Mouse (Mus musculus) ES-E14 (cell line): ENCODE measurements at regions not wholly inside any gene's neighbourhood (a gene's known extent, or its start where the extent isn't known, plus 50 kb on each side); places are given as distances from the start of the nearest gene placed in this dataset.

Experiments used
- DNase-seq: peaks from one replicate; pipeline ENCODE4 v3.0.0-alpha.2; 2013; ENCODE audit warnings: low read depth, low spot score
- H3K27ac ChIP-seq: 2 replicates; pipeline ENCODE4 v1.5.1; 2012; ENCODE audit warnings: low read depth, mild to moderate bottlenecking, low read length, moderate library complexity, mixed read lengths; ENCODE audit not compliant: poor library complexity, insufficient read depth, severe bottlenecking
- H3K36me3 ChIP-seq: 2 replicates; pipeline ENCODE4 v1.6.1; 2012; ENCODE audit warnings: mild to moderate bottlenecking, low read length, moderate library complexity, mixed read lengths; ENCODE audit not compliant: control insufficient read depth, poor library complexity, insufficient read depth, severe bottlenecking
- H3K4me1 ChIP-seq, 2 experiments: fragments of 150-350 bp in 1 of 2; sonication (generic) in 1 of 2; 2 replicates each; pipeline ENCODE4 v1.6.1; 2012; ENCODE audit warnings: low read length in 2 of 2, mild to moderate bottlenecking in 1 of 2, mixed read lengths in 1 of 2; ENCODE audit not compliant: control insufficient read depth in 2 of 2, insufficient read depth in 2 of 2, poor library complexity in 1 of 2
- H3K4me3 ChIP-seq, 2 experiments: fragments of 150-350 bp in 1 of 2; sonication (generic) in 1 of 2; 2 replicates each; pipeline ENCODE4 v1.5.1; 2012; ENCODE audit warnings: low read length in 2 of 2, low read depth in 1 of 2, mild to moderate bottlenecking in 1 of 2, mixed read lengths in 1 of 2; ENCODE audit not compliant: insufficient read depth in 1 of 2, poor library complexity in 1 of 2, severe bottlenecking in 1 of 2
- H3K9ac ChIP-seq: 2 replicates; pipeline ENCODE4 v1.6.1; 2012; ENCODE audit warnings: low read depth, mild to moderate bottlenecking, low read length, mixed read lengths; ENCODE audit not compliant: poor library complexity, insufficient read depth, severe bottlenecking
- H3K9me3 ChIP-seq: fragments of 150-350 bp; sonication (generic); 2 replicates; pipeline ENCODE4 v1.6.1; 2012; ENCODE audit warnings: low read depth, mild to moderate bottlenecking, low read length; ENCODE audit not compliant: control insufficient read depth, insufficient read depth
- CHD2 ChIP-seq: IDR thresholded peaks from 2 replicates; pipeline ENCODE4 v1.6.1; 2014; ENCODE audit warnings: mild to moderate bottlenecking, low read depth, low read length, inconsistent platforms
- HCFC1 ChIP-seq: IDR thresholded peaks from 2 replicates; pipeline ENCODE4 v1.6.1; 2012; ENCODE audit warnings: low read length, inconsistent platforms, borderline replicate concordance; ENCODE audit not compliant: insufficient read depth
- MAFK ChIP-seq: IDR thresholded peaks from 2 replicates; pipeline ENCODE4 v1.6.1; 2014; ENCODE audit warnings: mild to moderate bottlenecking, low read depth, low read length, inconsistent platforms; ENCODE audit not compliant: insufficient read depth
- ZC3H11A ChIP-seq: IDR thresholded peaks from 2 replicates; pipeline ENCODE4 v1.6.1; 2012; ENCODE audit warnings: low read depth, mild to moderate bottlenecking, inconsistent platforms, low read length, borderline replicate concordance
- ZNF384 ChIP-seq: IDR thresholded peaks from 2 replicates; pipeline ENCODE4 v1.6.1; 2012; ENCODE audit warnings: low read depth, low read length, inconsistent platforms
- in situ Hi-C, 2 experiments: fragments of 600-800 bp; cut with MboI; formaldehyde crosslinking; loops; one replicate each; pipeline ENCODE4 v1.15.1; 2025; ENCODE audit warnings: low sequenced_read_pairs in 2 of 2, inconsistent platforms in 1 of 2; ENCODE audit not compliant: unreplicated experiment in 2 of 2

- TF ChIP-seq MAFK, result no peak
- no peak for TF ChIP-seq CHD2
- TF ChIP-seq HCFC1, result no peak
- no peak for TF ChIP-seq ZNF384
- no peak for TF ChIP-seq ZC3H11A
- in situ Hi-C loops, result no loop called here
- DNase-seq, result no peak
- no peak overlapping the region for H3K27ac ChIP-seq
- no peaks in the 10 kb centered on the region for H3K4me1 ChIP-seq
- no peak overlapping the region for H3K4me3 ChIP-seq
- no peaks in the 10 kb centered on the region for H3K9me3 ChIP-seq
- H3K9ac ChIP-seq, result no peak overlapping the region
- H3K36me3 ChIP-seq, result no peaks in the 10 kb centered on the region
Observed at GRCm38 (mm10) chr2:75224443-75224842, 398.8 kb downstream of the Mtx2 start.

GRCm38 (mm10) chr2:75240976-75241375 lies 415.4 kb downstream of the Mtx2 start:
- in situ Hi-C loops, result no loop called here
- DNase-seq, result no peak
- Histone ChIP-seq H3K4me3 (no peak overlapping the region), H3K4me1 (peaks cover 0 to 2% of the 10 kb centered on the region in 2 experiments; a peak in 1 of 4 replicates), H3K9me3 (no peaks in the 10 kb centered on the region), H3K27ac (no peak overlapping the region), H3K9ac (no peak overlapping the region), H3K36me3 (no peaks in the 10 kb centered on the region)
- TF ChIP-seq ZC3H11A (no peak), CHD2 (no peak), HCFC1 (no peak), MAFK (no peak), ZNF384 (no peak)

DNA sequence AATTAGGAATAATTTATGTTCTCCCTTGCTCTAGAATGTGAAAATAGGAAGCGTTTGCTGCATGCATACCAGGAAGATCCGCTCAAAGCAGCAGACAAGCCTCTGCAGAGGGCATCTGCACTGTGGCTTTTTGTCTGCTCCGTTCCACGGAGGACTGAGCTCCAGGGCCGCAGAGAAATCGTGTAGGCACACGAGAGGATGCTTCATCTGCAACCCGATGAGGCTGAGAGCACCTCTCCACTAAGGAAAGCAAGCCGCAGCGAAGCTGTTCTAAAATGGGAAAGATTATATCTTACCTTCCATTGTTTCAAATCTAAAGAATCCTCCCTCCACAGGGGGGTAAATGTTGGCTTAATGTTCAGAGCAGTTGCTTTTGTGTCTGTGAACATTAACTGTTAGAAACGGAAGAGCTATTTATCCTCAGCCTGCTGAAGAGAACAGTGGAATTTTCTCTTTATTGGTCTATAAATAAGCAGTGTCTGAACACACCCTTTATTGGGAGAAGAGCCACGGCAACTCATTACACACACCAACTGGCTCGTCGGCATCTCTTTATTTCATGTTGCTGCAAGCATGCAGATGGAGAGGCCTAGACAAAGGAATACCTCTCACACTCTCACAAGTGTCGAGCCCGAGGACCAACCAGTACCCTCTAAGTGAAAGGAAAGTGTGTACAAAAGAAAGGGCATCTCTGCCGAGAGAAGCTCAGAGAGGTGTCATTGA lies 414.6 kb upstream of the Hnrnpa3 start:
- Histone ChIP-seq H3K9ac (no peak overlapping the region), H3K4me1 (peaks cover 0 to 6% of the 10 kb centered on the region in 2 experiments; a peak in 1 of 4 replicates), H3K27ac (no peak overlapping the region), H3K36me3 (no peaks in the 10 kb centered on the region), H3K9me3 (no peaks in the 10 kb centered on the region), H3K4me3 (no peak overlapping the region)
- DNase-seq, result no peak
- no peak for TF ChIP-seq MAFK
- TF ChIP-seq ZNF384, result no peak
- no peak for TF ChIP-seq HCFC1
- no peak for TF ChIP-seq ZC3H11A
- in situ Hi-C loops, result no loop called here

GRCm38 (mm10) chr2:75245256-75245655 lies 413.8 kb upstream of the Hnrnpa3 start:
- no peak overlapping the region for H3K27ac ChIP-seq
- peaks cover 0 to 6% of the 10 kb centered on the region in 2 experiments; a peak in 1 of 4 replicates for H3K4me1 ChIP-seq
- H3K9me3 ChIP-seq, result no peaks in the 10 kb centered on the region
- no peak overlapping the region for H3K4me3 ChIP-seq
- H3K36me3 ChIP-seq, result no peaks in the 10 kb centered on the region
- TF ChIP-seq ZC3H11A, result no peak
- no peak for TF ChIP-seq ZNF384
- H3K9ac ChIP-seq, result no peak overlapping the region
- no peak for DNase-seq
- in situ Hi-C loops, result no loop called here

DNA sequence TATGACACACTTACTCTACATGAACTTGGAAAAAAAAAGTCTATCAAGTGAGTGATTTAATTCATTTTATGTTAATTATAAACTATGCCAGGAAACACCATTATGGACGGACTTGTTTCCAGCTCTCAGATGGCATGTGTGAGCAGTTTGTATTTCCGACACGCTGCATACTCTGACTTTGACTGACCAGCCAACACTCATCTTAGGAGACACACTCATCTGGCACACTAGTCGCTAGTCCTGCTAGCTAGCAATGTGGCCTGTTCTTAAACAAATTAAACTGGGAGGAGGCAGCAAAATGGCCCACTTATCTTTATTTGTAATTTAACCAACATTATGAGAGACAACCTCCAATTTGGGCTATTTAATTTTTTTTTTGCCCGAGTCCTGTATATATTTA lies 413.4 kb upstream of the Hnrnpa3 start:
- Histone ChIP-seq H3K27ac (no peak overlapping the region), H3K9ac (no peak overlapping the region), H3K9me3 (no peaks in the 10 kb centered on the region), H3K4me3 (no peak overlapping the region), H3K36me3 (no peaks in the 10 kb centered on the region), H3K4me1 (peaks cover 0 to 6% of the 10 kb centered on the region in 2 experiments; a peak in 1 of 4 replicates)
- in situ Hi-C loops, result no loop called here
- TF ChIP-seq ZC3H11A (no peak), MAFK (no peak), HCFC1 (no peak), CHD2 (no peak), ZNF384 (no peak)
- no peak for DNase-seq
